Mouse (Mus musculus): Measurements from ENCODE around the gene Rps13. TPM values are rescaled to one million over a fixed set of nuclear protein-coding genes. Genes with fewer than 3 reads are reported as not detected.

Rps13 gene
- total and polyA plus RNA-seq, 3 experiments: 388 to 1,979 (median 1,623) TPM

DNA sequence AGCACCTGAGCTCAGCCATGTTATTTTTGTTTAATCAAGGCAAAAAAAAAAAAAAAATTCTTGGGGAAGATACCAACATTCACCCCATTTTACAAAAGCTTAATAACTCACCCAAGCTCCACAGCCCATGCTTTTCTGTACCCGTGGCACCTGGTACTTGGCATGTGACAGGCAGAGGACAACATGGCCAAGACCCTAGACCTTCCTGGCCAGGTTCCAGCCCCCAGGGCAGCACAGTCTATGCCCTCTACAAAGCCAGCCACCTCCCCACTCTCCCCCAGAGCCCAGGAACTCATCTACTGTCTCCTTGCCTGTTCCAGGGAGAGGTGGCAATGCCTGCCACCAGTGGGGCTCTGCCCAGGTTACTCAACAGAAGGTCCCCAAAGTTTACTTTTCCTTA lies 43.4 kb downstream of the Rps13 start:
- Histone ChIP-seq H3K4me2 (ENCODE audit: insufficient read depth, low read depth, poor library complexity, severe bottlenecking) (no peak overlapping the region), H3K9me3 (replicated peaks; ENCODE audit: low read length) (no peaks in the 10 kb centered on the region), H3K79me2 (replicated peaks; ENCODE audit: control insufficient read depth, extremely low read depth, insufficient read depth, poor library complexity, severe bottlenecking) (no peaks in the 10 kb centered on the region), H3K9ac (ENCODE audit: insufficient read depth, low read depth) (no peak overlapping the region), H3K36me3 (replicated peaks in 1 of 2; ENCODE audit: control insufficient read depth in 1 of 2, insufficient read depth in 1 of 2, low read length in 1 of 2) (no peaks in the 10 kb centered on the region), H3K27ac (ENCODE audit: insufficient read depth, low read depth) (no peak overlapping the region), H3K27me3 (replicated peaks) (no peaks in the 10 kb centered on the region), H3K4me1 (ENCODE audit: control insufficient read depth in 1 of 2, insufficient read depth in 2 of 2) (peaks cover 0 to 33% of the 10 kb centered on the region in 2 experiments; a peak in 3 of 4 replicates), H3K4me3 (replicated peaks in 1 of 3; ENCODE audit: low read depth in 2 of 3, low read length in 2 of 3, poor library complexity in 1 of 3) (no peak overlapping the region)
- DNase-seq (ENCODE audit: extremely low read depth): no peak
- TF ChIP-seq MYC (IDR thresholded peaks at IDR 0.05; ENCODE audit: low read depth, low read length) (no peak), MAZ (IDR thresholded peaks at IDR 0.05; ENCODE audit: low read depth, low read length) (no peak), NRF1 (IDR thresholded peaks at IDR 0.05; ENCODE audit: low read depth, low read length) (no peak), CTCF (conservative IDR thresholded peaks at IDR 0.05 in 1 of 2, IDR thresholded peaks at IDR 0.05 in 1 of 2; ENCODE audit: low read depth in 2 of 2, low read length in 2 of 2) (no peak), TBP (conservative IDR thresholded peaks at IDR 0.05; ENCODE audit: low read depth, low read length) (no peak), GABPA (IDR thresholded peaks at IDR 0.05; ENCODE audit: insufficient replicate concordance, low read depth, low read length) (no peak), USF1 (IDR thresholded peaks at IDR 0.05; ENCODE audit: low read depth, low read length) (no peak), HCFC1 (IDR thresholded peaks at IDR 0.05; ENCODE audit: low read depth, low read length) (no peak), E2F4 (IDR thresholded peaks at IDR 0.05; ENCODE audit: insufficient replicate concordance, low read depth, low read length) (no peak), SMC3 (IDR thresholded peaks at IDR 0.05; ENCODE audit: low read depth, low read length) (no peak), BHLHE40 (IDR thresholded peaks at IDR 0.05; ENCODE audit: low read depth, low read length) (no peak), IRF4 (IDR thresholded peaks at IDR 0.05; ENCODE audit: low read depth, low read length) (no peak)
- dilution Hi-C loops (cut with MboI; ENCODE audit: extremely low pct_ligation_motif_present, extremely low pct_unique_long_range_greater_than_20kb, low sequenced_read_pairs) (no loop called here), in situ Hi-C loops (cut with MboI; ENCODE audit: low pct_ligation_motif_present, low pct_unique_long_range_greater_than_20kb, low sequenced_read_pairs) (no loop called here)

- Histone ChIP-seq H3K27ac (ENCODE audit: insufficient read depth, low read depth) (no peak overlapping the region), H3K4me1 (ENCODE audit: control insufficient read depth in 1 of 2, insufficient read depth in 2 of 2) (peaks cover 0 to 20% of the 10 kb centered on the region in 2 experiments; a peak in 3 of 4 replicates), H3K9ac (ENCODE audit: insufficient read depth, low read depth) (no peak overlapping the region), H3K4me2 (ENCODE audit: insufficient read depth, low read depth, poor library complexity, severe bottlenecking) (no peak overlapping the region), H3K9me3 (replicated peaks; ENCODE audit: low read length) (no peaks in the 10 kb centered on the region), H3K36me3 (replicated peaks in 1 of 2; ENCODE audit: control insufficient read depth in 1 of 2, insufficient read depth in 1 of 2, low read length in 1 of 2) (no peaks in the 10 kb centered on the region), H3K4me3 (replicated peaks in 1 of 3; ENCODE audit: low read depth in 2 of 3, low read length in 2 of 3, poor library complexity in 1 of 3) (no peak overlapping the region), H3K79me2 (replicated peaks; ENCODE audit: control insufficient read depth, extremely low read depth, insufficient read depth, poor library complexity, severe bottlenecking) (no peaks in the 10 kb centered on the region), H3K27me3 (replicated peaks) (no peaks in the 10 kb centered on the region)
- in situ Hi-C loops (cut with MboI; ENCODE audit: low pct_ligation_motif_present, low pct_unique_long_range_greater_than_20kb, low sequenced_read_pairs) (no loop called here), dilution Hi-C loops (cut with MboI; ENCODE audit: extremely low pct_ligation_motif_present, extremely low pct_unique_long_range_greater_than_20kb, low sequenced_read_pairs) (no loop called here)
- DNase-seq (ENCODE audit: extremely low read depth): no peak
- TF ChIP-seq GABPA (IDR thresholded peaks at IDR 0.05; ENCODE audit: insufficient replicate concordance, low read depth, low read length): no peak
- TF ChIP-seq CHD2 (IDR thresholded peaks at IDR 0.05; ENCODE audit: low read length): no peak
- no peak for TF ChIP-seq ZMIZ1 (IDR thresholded peaks at IDR 0.05; ENCODE audit: low read depth, low read length)
- no peak for TF ChIP-seq SMC3 (IDR thresholded peaks at IDR 0.05; ENCODE audit: low read depth, low read length)
- TF ChIP-seq POLR2AphosphoS2 (IDR thresholded peaks at IDR 0.05; ENCODE audit: low read depth, low read length): no peak
- TF ChIP-seq RCOR1 (conservative IDR thresholded peaks at IDR 0.05; ENCODE audit: low read depth, low read length): no peak
- TF ChIP-seq USF2 (conservative IDR thresholded peaks at IDR 0.05; ENCODE audit: low read depth, low read length): no peak
- no peak for TF ChIP-seq ZKSCAN1 (IDR thresholded peaks at IDR 0.05; ENCODE audit: borderline replicate concordance, low read depth, low read length)
- TF ChIP-seq MAX (IDR thresholded peaks at IDR 0.05; ENCODE audit: low read length): no peak
- no peak for TF ChIP-seq SIN3A (IDR thresholded peaks at IDR 0.05; ENCODE audit: low read length)
- no peak for TF ChIP-seq JUND (conservative IDR thresholded peaks at IDR 0.05; ENCODE audit: low read depth, low read length)
- no peak for TF ChIP-seq NRF1 (IDR thresholded peaks at IDR 0.05; ENCODE audit: low read depth, low read length)
- TF ChIP-seq CHD1 (IDR thresholded peaks at IDR 0.05; ENCODE audit: low read depth, low read length): no peak
- TF ChIP-seq HCFC1 (IDR thresholded peaks at IDR 0.05; ENCODE audit: low read depth, low read length): no peak
- no peak for TF ChIP-seq MAZ (IDR thresholded peaks at IDR 0.05; ENCODE audit: low read depth, low read length)
- no peak for TF ChIP-seq UBTF (IDR thresholded peaks at IDR 0.05; ENCODE audit: low read depth, low read length)
- TF ChIP-seq JUN (IDR thresholded peaks at IDR 0.05; ENCODE audit: insufficient read depth, low read depth, low read length): no peak
- TF ChIP-seq KAT2A (IDR thresholded peaks at IDR 0.05; ENCODE audit: insufficient replicate concordance, low read length): no peak
Measured at GRCm38 (mm10) chr7:116288996-116289395, 45.0 kb downstream of the Rps13 start.

Data from CH12.LX (cell line).